Mouse (Mus musculus) granulocyte monocyte progenitor cell, adult 5-6 weeks (primary cell): ENCODE measurements around the gene Bet1. TPM values are rescaled to one million over a fixed set of nuclear protein-coding genes. Genes with fewer than 3 reads are reported as not detected.
A peak's percentile ranks its signal among the peaks of the same experiment; 100 is the strongest.

Experiments used
- ATAC-seq: replicated peaks from 2 replicates; pipeline ENCODE4 v1.8.0; 2016; ENCODE audit warnings: mild to moderate bottlenecking, moderate TSS enrichment, inconsistent platforms; ENCODE audit not compliant: poor library complexity, severe bottlenecking
- total RNA-seq, 2 experiments: library from RNA; stranded (forward) in 1 of 2; stranded (reverse) in 1 of 2; fragments of 200-712, 200-1000 nt in 1 of 2; fragments of >200 nt in 1 of 2; fragmentation: Nextera tagmentation in 1 of 2; gene quantifications; 2 replicates each; pipeline ENCODE4 v1.2.3; 2014 to 2017

Bet1 gene
- total RNA-seq (2014; fragmentation: Nextera tagmentation) (69.6 and 77.8 TPM in 2 replicates), total RNA-seq (2017) (82.8 and 99.8 TPM in 2 replicates)

GRCm38 (mm10) chr6:4086663-4087454 is at the start of gene Bet1:
TSS of gene Bet1 (minus strand) at chr6:4086972.
- ATAC-seq, result peak; percentile 97

GRCm38 (mm10) chr6:4132239-4132638 is 45.5 kb upstream of the Bet1 start:
- ATAC-seq, result no peak

DNA sequence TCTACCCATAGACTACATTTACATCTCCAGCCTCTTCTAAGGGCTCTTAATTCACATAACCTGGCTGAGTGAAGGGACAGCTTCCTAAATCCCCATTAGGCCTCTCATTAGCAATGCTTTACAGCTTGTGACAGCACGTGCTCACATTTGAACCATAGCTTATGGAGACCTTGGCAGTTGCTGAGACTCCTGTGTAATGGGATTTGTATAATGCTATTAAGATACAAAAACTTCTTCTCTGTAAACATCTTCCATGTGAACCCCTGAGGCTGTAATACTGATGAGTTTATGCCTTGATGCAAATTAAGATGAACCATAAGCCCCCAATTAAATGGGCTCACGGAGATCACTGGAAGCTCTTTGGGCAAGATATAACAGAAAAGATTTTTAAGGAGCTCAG is 44.4 kb upstream of the Bet1 start:
- ATAC-seq, result no peak

- ATAC-seq, result no peak
These were observed 31.8 kb upstream of the Bet1 start for GRCm38 (mm10) chr6:4118611-4119010.

DNA sequence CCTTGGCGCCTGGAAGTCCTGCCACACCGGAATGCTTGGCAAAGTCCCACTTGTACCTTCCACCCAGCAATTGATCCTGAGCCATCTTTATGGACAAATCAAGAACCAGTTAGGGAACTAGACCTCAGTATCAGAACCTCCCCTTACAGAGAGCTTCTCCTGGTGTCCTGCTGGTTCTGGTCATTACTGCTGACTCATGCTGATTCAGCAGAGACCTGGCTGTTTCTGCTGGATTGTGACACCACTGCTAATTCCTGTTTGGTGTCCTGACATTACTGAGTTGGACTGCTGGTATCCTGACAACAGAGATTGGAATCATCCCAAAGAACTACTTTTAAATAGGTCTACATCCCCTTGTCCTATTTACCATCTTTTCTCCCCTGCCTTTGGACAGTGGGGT is 3.7 kb upstream of the Bet1 start:
- no peak for ATAC-seq

- ATAC-seq, result no peak
These were observed 14.5 kb downstream of the Bet1 start for GRCm38 (mm10) chr6:4072281-4072680.

- no peak for ATAC-seq
These were observed 17.1 kb downstream of the Bet1 start for GRCm38 (mm10) chr6:4069714-4070113.

DNA sequence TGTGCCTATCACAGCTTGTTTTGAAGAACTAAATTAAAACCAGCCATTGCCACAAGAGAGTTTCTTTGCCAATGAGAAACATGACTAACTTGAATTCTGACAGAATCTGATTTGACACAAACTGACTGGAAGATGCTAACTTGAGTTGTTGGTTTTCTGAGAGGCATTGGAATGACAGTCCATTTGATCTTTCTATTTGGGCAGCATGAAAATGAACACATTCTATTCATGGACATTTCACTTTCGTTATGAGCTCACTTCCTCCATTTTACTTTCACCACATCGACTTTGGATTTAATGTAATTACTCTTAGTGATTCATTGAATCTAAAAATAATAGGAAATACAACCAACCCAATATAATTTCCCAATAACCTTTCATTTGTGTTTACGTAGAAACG is 32.4 kb downstream of the Bet1 start:
- peak; percentile 35; the same call in 1 of the 2 replicates for ATAC-seq

- ATAC-seq, result no peak
These were observed 33.9 kb downstream of the Bet1 start for GRCm38 (mm10) chr6:4052843-4053242.

DNA sequence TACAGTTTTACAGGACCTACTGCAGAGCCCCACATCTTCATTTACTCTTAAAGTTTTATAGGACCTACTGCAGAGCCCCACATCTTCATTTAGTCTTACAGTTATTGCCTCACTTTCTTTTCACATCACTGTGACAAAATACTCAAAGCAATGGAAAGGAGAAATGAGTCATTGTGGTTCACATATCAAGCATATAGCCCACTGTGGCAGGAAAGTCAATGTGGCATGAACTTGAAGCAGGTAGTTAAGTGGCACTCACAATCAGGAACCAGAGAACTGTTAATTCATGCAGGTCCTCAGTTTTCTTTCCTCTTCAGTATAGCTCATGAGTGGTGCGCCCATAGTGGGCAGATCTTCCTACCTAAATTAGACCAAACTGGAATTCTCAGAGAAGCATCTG is 39.6 kb downstream of the Bet1 start:
- peak; percentile 78 for ATAC-seq

GRCm38 (mm10) chr6:4041821-4042220 is 45.0 kb downstream of the Bet1 start:
- no peak for ATAC-seq

GRCm38 (mm10) chr6:4030956-4031355 is 55.8 kb downstream of the Bet1 start:
- no peak for ATAC-seq

Other genes starting within 250 kb of the Bet1 start
- 1.3 TPM in 1 of 2 replicates, not detected in the other for gene Tfpi2, start 98.1 kb downstream of the Bet1 start, total RNA-seq (2014; fragmentation: Nextera tagmentation)
- 0.73 and 3.3 TPM in 2 replicates for gene Tfpi2, start 98.1 kb downstream of the Bet1 start, total RNA-seq (2017)
- gene Gngt1, start 93.2 kb downstream of the Bet1 start, total RNA-seq (2014; fragmentation: Nextera tagmentation), result not detected in 2 replicates
- not detected in 2 replicates for gene Gngt1, start 93.2 kb downstream of the Bet1 start, total RNA-seq (2017)
- gene Gng11, start 83.1 kb downstream of the Bet1 start, total RNA-seq (2014; fragmentation: Nextera tagmentation), result 6.1 and 9.3 TPM in 2 replicates
- gene Gng11, start 83.1 kb downstream of the Bet1 start, total RNA-seq (2017), result 2.6 and 4.8 TPM in 2 replicates